Mouse (Mus musculus) intestine, postnatal 0 days (tissue): Measurements from ENCODE around the gene Olfr1532-ps1. TPM values are rescaled to one million over a fixed set of nuclear protein-coding genes. Genes with fewer than 3 reads are reported as not detected.

Source experiments
- ATAC-seq: fragments of 200-750 bp; cut with Nextera tagmentation; 2 replicates; pipeline ENCODE4 v1.8.0; 2017; ENCODE audit warnings: mild to moderate bottlenecking, moderate TSS enrichment, moderate library complexity
- H3K27ac ChIP-seq: fragments of 300-500 bp; sonication (generic); 2 replicates; pipeline ENCODE4 v1.5.1; 2014; ENCODE audit warnings: mild to moderate bottlenecking, low read depth, low read length, moderate library complexity
- H3K27me3 ChIP-seq: fragments of 300-500 bp; sonication (generic); replicated peaks from 2 replicates; pipeline ENCODE4 v1.6.1; 2014; ENCODE audit warnings: low read length, mixed read lengths; ENCODE audit not compliant: control insufficient read depth, insufficient read depth
- H3K36me3 ChIP-seq: fragments of 300-500 bp; sonication (generic); 2 replicates; pipeline ENCODE4 v1.6.1; 2014; ENCODE audit warnings: mild to moderate bottlenecking, moderate library complexity; ENCODE audit not compliant: control insufficient read depth, insufficient read depth
- H3K4me1 ChIP-seq: fragments of 300-500 bp; sonication (generic); replicated peaks from 2 replicates; pipeline ENCODE4 v1.6.1; 2014; ENCODE audit warnings: antibody characterized with exemption, low read length, mixed read lengths; ENCODE audit not compliant: control insufficient read depth, insufficient read depth
- H3K4me2 ChIP-seq: fragments of 300-500 bp; sonication (generic); replicated peaks from 2 replicates; pipeline ENCODE4 v1.6.1; 2014; ENCODE audit warnings: low read depth, mild to moderate bottlenecking, moderate library complexity
- H3K4me3 ChIP-seq: fragments of 300-500 bp; sonication (generic); 2 replicates; pipeline ENCODE4 v1.5.1; 2014; ENCODE audit warnings: low read depth, low read length
- H3K9ac ChIP-seq: fragments of 300-500 bp; sonication (generic); 2 replicates; pipeline ENCODE4 v1.6.1; 2014; ENCODE audit warnings: mild to moderate bottlenecking, low read depth, low read length
- H3K9me3 ChIP-seq: fragments of 300-500 bp; sonication (generic); 2 replicates; pipeline ENCODE4 v1.6.1; 2016; ENCODE audit warnings: mixed run types; ENCODE audit not compliant: control insufficient read depth
- CTCF ChIP-seq: sonication (generic); IDR thresholded peaks from 2 replicates; pipeline ENCODE4 v1.5.1; 2016; ENCODE audit warnings: low read depth, mild to moderate bottlenecking, control low read depth, antibody characterized with exemption, moderate library complexity
- WGBS: fragments of 180-500 bp; shearing (Covaris S2); extraction: QIAGEN DNeasy Blood & Tissue Kit; methylation state at CpG from one replicate; pipeline ENCODE4 v1.1.7; 2014; 5-methylcytosine and 5-hydroxymethylcytosine counted together
- polyA plus RNA-seq: library from polyadenylated mRNA; unstranded; fragments of >200 nt; fragmentation: Nextera tagmentation; extraction: Ambion mirVana; gene quantifications from 2 replicates; pipeline ENCODE4 v1.2.1, GENCODE M21; 2015

Gene Olfr1532-ps1
- polyA plus RNA-seq, 1 experiment from 2014 or later = not detected

- H3K4me3 ChIP-seq = no peak within 1 kb of the TSS
- H3K27me3 ChIP-seq = no peaks in the 10 kb centered on the region
- no peaks in the 10 kb centered on the region for H3K9me3 ChIP-seq
- ATAC-seq = no peak
- H3K27ac ChIP-seq = no peak within 1 kb of the TSS
- no peak within 1 kb of the TSS for H3K4me2 ChIP-seq
- TF ChIP-seq CTCF = no peak
- 77% methylated on average over 3 of the region's 3 CpGs for WGBS
- no peaks in the 10 kb centered on the region for H3K36me3 ChIP-seq
- H3K4me1 ChIP-seq = no peaks in the 10 kb centered on the region
- H3K9ac ChIP-seq = no peak within 1 kb of the TSS
These were observed 40.4 kb downstream of the Olfr1532-ps1 start, which contains the start of gene Olfr710 for GRCm38 (mm10) chr7:106948212-106948611. Gene Olfr710, minus strand, starts transcription at chr7:106948312.

DNA sequence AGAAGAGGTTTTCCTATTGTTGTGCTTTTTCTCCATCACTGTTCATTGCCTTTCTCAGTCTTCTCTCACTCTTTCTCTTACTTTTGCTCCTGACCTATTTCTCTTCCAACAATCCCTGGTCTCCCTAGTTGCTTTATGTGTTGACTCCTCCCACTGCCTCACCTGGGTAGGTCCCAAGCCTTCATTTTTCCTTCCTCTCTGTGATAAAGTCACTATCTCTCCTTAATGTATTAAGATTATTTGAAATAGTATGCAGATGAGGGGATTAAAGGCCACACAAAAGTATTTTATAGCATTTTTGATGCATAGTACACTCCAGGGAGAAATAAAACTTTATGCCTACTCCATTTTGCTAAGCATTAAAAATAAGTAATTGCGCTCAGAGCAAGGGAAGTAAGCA is 56.0 kb downstream of the Olfr1532-ps1 start, which contains the start of gene Olfr6:
TSS of gene Olfr6 (minus strand) at position 101 of the 400 bp plus-strand sequence.
- no peak for ATAC-seq

More for the DNA sequence above, 56.0 kb downstream of the Olfr1532-ps1 start, which contains the start of gene Olfr6:
- no peaks in the 10 kb centered on the region for H3K4me1 ChIP-seq
- no peaks in the 10 kb centered on the region for H3K36me3 ChIP-seq
- H3K4me2 ChIP-seq = no peak within 1 kb of the TSS
- WGBS = 94% methylated on average over 1 of the region's 1 CpGs
- no peak within 1 kb of the TSS for H3K4me3 ChIP-seq
- H3K27me3 ChIP-seq = no peaks in the 10 kb centered on the region
- no peak within 1 kb of the TSS for H3K27ac ChIP-seq
- no peak within 1 kb of the TSS for H3K9ac ChIP-seq
- TF ChIP-seq CTCF = no peak
- no peaks in the 10 kb centered on the region for H3K9me3 ChIP-seq

Other genes starting within 250 kb of the Olfr1532-ps1 start
- not detected in 2 replicates for gene Olfr693, start 227.4 kb upstream of the Olfr1532-ps1 start, polyA plus RNA-seq
- not detected in 2 replicates for gene Olfr694, start 216.2 kb upstream of the Olfr1532-ps1 start, polyA plus RNA-seq
- gene Olfr695, start 191.6 kb upstream of the Olfr1532-ps1 start, polyA plus RNA-seq = not detected in 2 replicates
- gene Olfr697, start 165.6 kb upstream of the Olfr1532-ps1 start, polyA plus RNA-seq = not detected in 2 replicates
- gene Olfr698, start 152.6 kb upstream of the Olfr1532-ps1 start, polyA plus RNA-seq = not detected in 2 replicates
- gene Olfr699, start 114.8 kb upstream of the Olfr1532-ps1 start, polyA plus RNA-seq = not detected in 2 replicates
- gene Olfr700, start 99.2 kb upstream of the Olfr1532-ps1 start, polyA plus RNA-seq = not detected in 2 replicates
- gene Olfr701, start 93.9 kb upstream of the Olfr1532-ps1 start, polyA plus RNA-seq = not detected in 2 replicates
- not detected in 2 replicates for gene Olfr702, start 74.1 kb upstream of the Olfr1532-ps1 start, polyA plus RNA-seq
- gene Olfr703, start 64.6 kb upstream of the Olfr1532-ps1 start, polyA plus RNA-seq = not detected in 2 replicates
- not detected in 2 replicates for gene Olfr704, start 44.8 kb upstream of the Olfr1532-ps1 start, polyA plus RNA-seq
- not detected in 2 replicates for gene Olfr705, start 31.1 kb upstream of the Olfr1532-ps1 start, polyA plus RNA-seq
- not detected in 2 replicates for gene Olfr706, start 19.8 kb upstream of the Olfr1532-ps1 start, polyA plus RNA-seq
- not detected in 2 replicates for gene Olfr707, start 6.8 kb upstream of the Olfr1532-ps1 start, polyA plus RNA-seq
- gene Olfr709-ps1, start 24.2 kb downstream of the Olfr1532-ps1 start, polyA plus RNA-seq = not detected in 2 replicates
- not detected in 2 replicates for gene Olfr710, start 40.3 kb downstream of the Olfr1532-ps1 start, polyA plus RNA-seq
- gene Olfr6, start 55.9 kb downstream of the Olfr1532-ps1 start, polyA plus RNA-seq = not detected in 2 replicates
- not detected in 2 replicates for gene Olfr711, start 67.5 kb downstream of the Olfr1532-ps1 start, polyA plus RNA-seq
- not detected in 2 replicates for gene Olfr2, start 98.1 kb downstream of the Olfr1532-ps1 start, polyA plus RNA-seq
- not detected in 2 replicates for gene Olfr713, start 123.2 kb downstream of the Olfr1532-ps1 start, polyA plus RNA-seq
- not detected in 2 replicates for gene Olfr714, start 163.0 kb downstream of the Olfr1532-ps1 start, polyA plus RNA-seq
- not detected in 2 replicates for gene Olfr17, start 185.2 kb downstream of the Olfr1532-ps1 start, polyA plus RNA-seq
- gene Olfr715b, start 202.4 kb downstream of the Olfr1532-ps1 start, polyA plus RNA-seq = not detected in 2 replicates
- gene Olfr715, start 223.1 kb downstream of the Olfr1532-ps1 start, polyA plus RNA-seq = not detected in 2 replicates
- gene Olfr716, start 230.3 kb downstream of the Olfr1532-ps1 start, polyA plus RNA-seq = not detected in 2 replicates